In the genomic region with DNA sequence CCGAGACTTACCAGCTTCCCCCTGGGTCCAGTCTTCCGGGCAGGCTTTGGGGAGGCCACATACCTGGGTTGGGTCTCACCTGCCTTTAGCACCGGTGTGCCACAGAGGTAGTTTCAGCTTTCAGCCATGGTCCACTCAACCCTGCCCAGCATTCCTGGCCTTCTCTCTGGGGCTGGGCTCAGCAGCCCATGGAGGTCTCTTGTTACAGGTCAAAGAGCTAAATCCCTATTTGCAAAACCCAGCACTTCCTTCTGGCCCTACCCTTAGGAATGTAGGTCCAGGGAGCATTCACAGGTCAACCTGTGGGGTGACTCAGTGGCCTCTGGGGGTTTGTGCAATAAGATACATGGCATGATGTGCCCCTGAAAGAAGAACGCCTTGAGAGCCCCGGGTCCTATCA, we compare ENCODE assay signal across 10 mouse cellular contexts. TPM values are rescaled to one million over a fixed set of nuclear protein-coding genes. Genes with fewer than 3 reads are reported as not detected.
DNase-seq lines count a peak whose midpoint lies in the region; ATAC-seq and TF ChIP-seq lines count a peak whose summit lies in the region.
"Had no signal": no experiment of that assay in that cellular context is flagged by ENCODE, and none has a peak within 500 bp of the region (broad histone marks: within the 10 kb centered on the region; RNA-seq: fewer than 3 reads in every experiment).

No protein-coding gene starts in this region.

- H3K4me3 ChIP-seq in lung, embryonic 16.5 days (ENCODE audit: low read length) = no peak overlapping the region
- no peak overlapping the region for H3K4me3 ChIP-seq in embryonic facial prominence, embryonic 15.5 days (replicated peaks)
- H3K4me3 ChIP-seq in stomach, postnatal 0 days (ENCODE audit: low read depth, low read length) = no peak overlapping the region
- H3K4me3 ChIP-seq: forebrain, embryonic 15.5 days; hindbrain, embryonic 15.5 days had no signal

- DNase-seq in lung, postnatal 14 days = no peak
- DNase-seq in kidney, postnatal 14 days = peak; percentile 59
- DNase-seq in stomach, postnatal 0 days (ENCODE audit: low spot score) = no peak
- DNase-seq in ovary, adult 18-20 months (ENCODE audit: low spot score) = no peak
- DNase-seq in left cerebral cortex, postnatal 14 days (ENCODE audit: low spot score in 2 of 2) = no peak
- DNase-seq in frontal cortex, adult 2 months (ENCODE audit: extremely low spot score in 1 of 2, low spot score in 1 of 2) = no peak

- peaks cover 5% of the 10 kb centered on the region; the same call in 1 of the 2 replicates for H3K4me1 ChIP-seq in lung, embryonic 16.5 days (replicated peaks; ENCODE audit: control insufficient read depth, insufficient read depth, low read length)
- H3K4me1 ChIP-seq in embryonic facial prominence, embryonic 15.5 days = no peaks in the 10 kb centered on the region
- no peaks in the 10 kb centered on the region for H3K4me1 ChIP-seq in stomach, postnatal 0 days (replicated peaks; ENCODE audit: control insufficient read depth, insufficient read depth)
- H3K4me1 ChIP-seq: forebrain, embryonic 15.5 days; hindbrain, embryonic 15.5 days had no signal

- no peak overlapping the region for H3K9ac ChIP-seq in lung, embryonic 16.5 days (ENCODE audit: low read length)
- no peak overlapping the region for H3K9ac ChIP-seq in embryonic facial prominence, embryonic 15.5 days
- no peak overlapping the region for H3K9ac ChIP-seq in stomach, postnatal 0 days (ENCODE audit: low read length)
- H3K9ac ChIP-seq: forebrain, embryonic 15.5 days; hindbrain, embryonic 15.5 days had no signal

- no peak overlapping the region for H3K27ac ChIP-seq in lung, embryonic 16.5 days (ENCODE audit: low read length)
- H3K27ac ChIP-seq in embryonic facial prominence, embryonic 15.5 days (replicated peaks) = no peak overlapping the region
- H3K27ac ChIP-seq in stomach, postnatal 0 days (replicated peaks) = no peak overlapping the region
- H3K27ac ChIP-seq: forebrain, embryonic 15.5 days; hindbrain, embryonic 15.5 days had no signal

- 48% methylated on average over 5 of the region's 5 CpGs for WGBS in lung, embryonic 16.5 days
- WGBS in embryonic facial prominence, embryonic 15.5 days = 62% methylated on average over 5 of the region's 5 CpGs
- 48% methylated on average over 5 of the region's 5 CpGs for WGBS in stomach, postnatal 0 days

- ATAC-seq in lung, embryonic 16.5 days (ENCODE audit: low read depth) = peak; percentile 56
- peak; percentile 12; the same call in 1 of the 2 replicates for ATAC-seq in embryonic facial prominence, embryonic 15.5 days (ENCODE audit: insufficient number of reproducible peaks, low FRiP score, low TSS enrichment, low read depth)
- peak; percentile 69 for ATAC-seq in stomach, postnatal 0 days (ENCODE audit: low FRiP score, low TSS enrichment)
- ATAC-seq: forebrain, embryonic 15.5 days had no signal

- no peaks in the 10 kb centered on the region for H3K9me3 ChIP-seq in lung, embryonic 16.5 days (ENCODE audit: control insufficient read depth, low read length)
- H3K9me3 ChIP-seq in embryonic facial prominence, embryonic 15.5 days (replicated peaks) = no peaks in the 10 kb centered on the region
- no peaks in the 10 kb centered on the region for H3K9me3 ChIP-seq in stomach, postnatal 0 days (ENCODE audit: control insufficient read depth, low read length)
- H3K9me3 ChIP-seq: forebrain, embryonic 15.5 days; hindbrain, embryonic 15.5 days had no signal

- no peak overlapping the region for H3K4me2 ChIP-seq in lung, embryonic 16.5 days (ENCODE audit: low read depth, low read length)
- H3K4me2 ChIP-seq in embryonic facial prominence, embryonic 15.5 days (replicated peaks) = no peak overlapping the region
- no peak overlapping the region for H3K4me2 ChIP-seq in stomach, postnatal 0 days (replicated peaks; ENCODE audit: low read depth)
- H3K4me2 ChIP-seq: forebrain, embryonic 15.5 days; hindbrain, embryonic 15.5 days had no signal

- no peak for TF ChIP-seq EP300 in stomach, postnatal 0 days (optimal IDR thresholded peaks at IDR 0.05)

- H3K36me3 ChIP-seq in lung, embryonic 16.5 days (ENCODE audit: control insufficient read depth, insufficient read depth, low read length) = no peaks in the 10 kb centered on the region
- H3K36me3 ChIP-seq in embryonic facial prominence, embryonic 15.5 days = no peaks in the 10 kb centered on the region
- no peaks in the 10 kb centered on the region for H3K36me3 ChIP-seq in stomach, postnatal 0 days (ENCODE audit: control insufficient read depth, insufficient read depth, low read length)
- H3K36me3 ChIP-seq: forebrain, embryonic 15.5 days; hindbrain, embryonic 15.5 days had no signal

- TF ChIP-seq CTCF in stomach, postnatal 0 days (IDR thresholded peaks at IDR 0.05; ENCODE audit: low read depth) = no peak

- intact Hi-C loops in left cerebral cortex, postnatal 14 days (cut with DNase I) = no loop called here

- no peaks in the 10 kb centered on the region for H3K27me3 ChIP-seq in lung, embryonic 16.5 days (ENCODE audit: control insufficient read depth, insufficient read depth, low read depth, low read length)
- H3K27me3 ChIP-seq in embryonic facial prominence, embryonic 15.5 days = no peaks in the 10 kb centered on the region
- H3K27me3 ChIP-seq in stomach, postnatal 0 days (ENCODE audit: control insufficient read depth, insufficient read depth, low read length) = no peaks in the 10 kb centered on the region
- H3K27me3 ChIP-seq: forebrain, embryonic 15.5 days; hindbrain, embryonic 15.5 days had no signal

RNA-seq across cellular contexts. Expression of a gene that starts 28.9 kb away (rescaled TPM):
- polyA plus RNA-seq in lung, embryonic 16.5 days (2015; fragmentation: Nextera tagmentation; extraction: Ambion mirVana) = 5.9 and 6.6 TPM in 2 replicates
- polyA plus RNA-seq in embryonic facial prominence, embryonic 15.5 days (2015; fragmentation: Nextera tagmentation; extraction: Ambion mirVana) = 4.6 and 5.2 TPM in 2 replicates
- 23.1 and 24.4 TPM in 2 replicates for polyA plus RNA-seq in stomach, postnatal 0 days (2015; fragmentation: Nextera tagmentation; extraction: Ambion mirVana)
- 1 to 10 TPM; 2.5 to 2.7 TPM for total RNA-seq in left cerebral cortex, postnatal 14 days (2021)
- 5.0 and 6.6 TPM in 2 replicates for polyA plus RNA-seq in frontal cortex, adult 2 months (2012; rRNA removed)

RNA-seq across cellular contexts. Expression of a gene that starts 33.8 kb away (rescaled TPM):
- 20.0 and 21.0 TPM in 2 replicates for polyA plus RNA-seq in lung, embryonic 16.5 days (2015; fragmentation: Nextera tagmentation; extraction: Ambion mirVana)
- 15.6 and 17.1 TPM in 2 replicates for polyA plus RNA-seq in embryonic facial prominence, embryonic 15.5 days (2015; fragmentation: Nextera tagmentation; extraction: Ambion mirVana)
- 8.8 and 9.3 TPM in 2 replicates for polyA plus RNA-seq in stomach, postnatal 0 days (2015; fragmentation: Nextera tagmentation; extraction: Ambion mirVana)
- 1 to 10 TPM; 7.8 to 9.1 TPM for total RNA-seq in left cerebral cortex, postnatal 14 days (2021)
- 5.5 and 5.6 TPM in 2 replicates for polyA plus RNA-seq in frontal cortex, adult 2 months (2012; rRNA removed)

RNA-seq across cellular contexts. Expression of a gene that starts 34.0 kb away (rescaled TPM):
- polyA plus RNA-seq in lung, embryonic 16.5 days (2015; fragmentation: Nextera tagmentation; extraction: Ambion mirVana) = 54.1 and 54.4 TPM in 2 replicates
- 38.2 and 44.9 TPM in 2 replicates for polyA plus RNA-seq in embryonic facial prominence, embryonic 15.5 days (2015; fragmentation: Nextera tagmentation; extraction: Ambion mirVana)
- polyA plus RNA-seq in stomach, postnatal 0 days (2015; fragmentation: Nextera tagmentation; extraction: Ambion mirVana) = 11.7 and 12.3 TPM in 2 replicates
- 10 to 100 TPM; 22.2 to 22.5 TPM for total RNA-seq in left cerebral cortex, postnatal 14 days (2021)
- 24.0 and 27.2 TPM in 2 replicates for polyA plus RNA-seq in frontal cortex, adult 2 months (2012; rRNA removed)

RNA-seq across cellular contexts. Expression of a gene that starts 44.6 kb away (rescaled TPM):
- 15.5 and 16.5 TPM in 2 replicates for polyA plus RNA-seq in lung, embryonic 16.5 days (2015; fragmentation: Nextera tagmentation; extraction: Ambion mirVana)
- polyA plus RNA-seq in embryonic facial prominence, embryonic 15.5 days (2015; fragmentation: Nextera tagmentation; extraction: Ambion mirVana) = 15.0 and 17.2 TPM in 2 replicates
- polyA plus RNA-seq in stomach, postnatal 0 days (2015; fragmentation: Nextera tagmentation; extraction: Ambion mirVana) = 9.1 and 9.3 TPM in 2 replicates
- total RNA-seq in left cerebral cortex, postnatal 14 days (2021) = 10 to 100 TPM; 22.8 to 23.7 TPM
- polyA plus RNA-seq in frontal cortex, adult 2 months (2012; rRNA removed) = 21.5 and 22.1 TPM in 2 replicates

Comparison
In these comparisons a context has a peak if more than half of its experiments do, and no peak if none do; other contexts are left out.
1. ATAC-seq: peak in every context shown above with its lines; median percentile 69 in stomach, postnatal 0 days; 56 in lung, embryonic 16.5 days; 12 in embryonic facial prominence, embryonic 15.5 days.